Mouse (Mus musculus): Measurements from ENCODE around the gene Rbm38. TPM values are rescaled to one million over a fixed set of nuclear protein-coding genes. Genes with fewer than 3 reads are reported as not detected.

The Rbm38 gene
- polyA plus RNA-seq, 1 experiment from 2014 or later = 27.5 TPM

GRCm38 (mm10) chr2:173044198-173044970 lies 24.1 kb downstream of the Rbm38 start:
- CTCF ChIA-PET = interaction anchor here (1.3 kb wide), 1 partner anchor 8 kb away, joined by 3 read pairs; no protein-coding TSS in a partner anchor
- POLR2A ChIA-PET = interaction anchor here (1.3 kb wide), 1 partner anchor 16 kb away, joined by 3 read pairs; no protein-coding TSS in a partner anchor
- in situ Hi-C loops (cut with MboI; ENCODE audit: low pct_unique_long_range_greater_than_20kb) = no loop called here
- no peak for TF ChIP-seq CTCF (IDR thresholded peaks at IDR 0.05)
- H3K27me3 ChIP-seq = no peaks in the 10 kb centered on the region
- ATAC-seq = no peak
- DNase-seq (ENCODE audit: low read depth, low spot score) = no peak

DNA sequence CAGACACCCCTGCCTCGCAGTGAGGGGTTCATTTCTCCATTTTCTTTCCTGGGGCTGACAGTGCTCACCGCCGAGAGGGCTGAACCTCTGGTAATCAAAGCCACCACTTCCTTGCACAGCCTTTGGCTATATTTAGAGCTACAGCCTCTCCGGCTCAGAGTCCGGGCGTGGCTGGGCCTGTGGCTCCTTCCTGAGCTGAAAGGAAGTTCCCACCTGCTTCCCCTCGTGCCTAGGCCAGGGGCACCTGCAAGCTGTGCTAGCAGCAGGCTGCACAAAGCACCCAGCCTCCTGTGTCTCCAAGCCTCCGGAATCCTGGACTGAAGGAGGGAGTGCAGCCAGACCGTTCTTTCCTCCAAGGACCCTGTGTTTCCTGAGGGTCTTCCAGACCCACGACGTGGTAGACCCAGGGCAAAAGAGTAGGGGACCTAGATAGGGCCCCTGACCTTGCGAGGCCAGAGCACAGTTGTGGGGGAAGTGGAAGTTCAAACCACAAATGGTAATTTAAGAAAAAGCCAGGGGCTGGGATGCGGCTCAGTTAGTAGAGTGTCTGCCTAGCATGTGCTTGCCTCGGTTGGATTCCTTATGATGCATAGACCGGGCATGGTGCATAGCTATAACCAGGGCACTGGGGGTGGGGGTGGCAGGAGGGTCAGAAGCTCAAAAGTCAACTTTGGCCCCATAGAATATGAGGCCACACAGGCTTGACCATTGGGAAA lies 26.4 kb downstream of the Rbm38 start:
- in situ Hi-C loops (cut with MboI; ENCODE audit: low pct_unique_long_range_greater_than_20kb) = no loop called here
- POLR2A ChIA-PET = no interaction called here
- DNase-seq (ENCODE audit: low read depth, low spot score) (no peak), ATAC-seq (no peak)
- H3K27me3 ChIP-seq = no peaks in the 10 kb centered on the region
- CTCF ChIA-PET = interaction anchor here (0.9 to 1.0 kb wide), 2 partner anchors 11 to 14 kb away, joined by 3 read pairs; no protein-coding TSS in a partner anchor
- no peak for TF ChIP-seq CTCF (IDR thresholded peaks at IDR 0.05)

DNA sequence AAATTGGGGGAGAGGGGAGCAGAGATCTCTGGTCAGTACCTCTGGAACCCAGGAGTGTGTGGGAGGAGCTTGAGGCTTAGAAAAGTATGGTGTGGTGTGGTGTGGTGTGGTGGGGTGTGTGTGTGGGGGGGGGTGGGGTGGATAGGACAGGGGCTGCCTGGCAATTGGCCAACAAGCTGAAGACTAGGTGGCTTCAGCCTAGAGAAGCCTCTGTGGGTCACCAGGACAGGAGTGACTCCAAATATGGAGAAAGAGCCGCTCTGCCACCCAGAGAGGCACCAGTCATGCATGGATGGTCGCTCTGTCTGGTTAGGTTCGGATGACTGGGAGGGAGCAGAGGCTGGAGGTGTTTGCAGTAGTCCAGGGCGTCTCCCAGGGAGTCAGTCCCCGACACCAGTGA lies 27.2 kb downstream of the Rbm38 start:
- peak; percentile 76 for ATAC-seq

DNA sequence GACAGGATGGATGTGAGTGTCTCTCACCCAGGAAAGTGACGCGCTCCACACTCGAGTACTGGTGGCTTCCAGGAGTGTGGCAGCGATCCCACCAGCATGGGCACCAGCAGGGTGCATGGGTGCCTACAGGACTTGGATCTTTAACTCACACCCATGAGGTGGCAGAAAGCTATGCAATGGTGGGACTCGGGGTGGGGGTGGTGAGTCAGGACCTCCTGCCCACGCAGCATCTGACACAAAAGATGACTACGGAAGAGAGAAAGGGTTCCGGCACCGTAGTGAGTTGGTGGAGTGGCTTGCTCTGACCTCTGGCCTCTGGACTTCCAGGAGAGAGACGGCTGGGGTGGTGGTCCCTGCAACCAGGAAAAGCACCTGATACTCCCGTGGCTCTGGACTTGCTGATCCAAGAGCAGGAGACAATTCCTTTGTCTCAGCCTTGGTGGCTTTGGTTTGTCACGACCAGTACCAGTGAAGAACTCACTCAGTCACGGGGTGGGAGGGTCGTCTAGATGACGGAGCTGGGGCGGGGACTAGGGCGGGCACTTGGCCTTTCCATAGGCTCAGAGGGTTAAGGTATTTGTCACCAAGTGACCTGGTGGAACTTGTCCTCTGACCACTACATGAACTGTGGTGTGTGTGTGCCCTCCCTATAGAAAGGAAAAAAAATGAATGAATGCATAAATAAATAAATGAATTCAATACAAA lies 27.9 kb downstream of the Rbm38 start:
- no peaks in the 10 kb centered on the region for H3K27me3 ChIP-seq
- no peak for TF ChIP-seq CTCF (IDR thresholded peaks at IDR 0.05)
- in situ Hi-C loops (cut with MboI; ENCODE audit: low pct_unique_long_range_greater_than_20kb) = no loop called here
- no peak for DNase-seq (ENCODE audit: low read depth, low spot score)
- CTCF ChIA-PET = interaction anchor here (1.0 kb wide), 1 partner anchor 13 kb away, joined by 3 read pairs; no protein-coding TSS in a partner anchor
- POLR2A ChIA-PET = no interaction called here
- peak; percentile 5 for ATAC-seq

More for the DNA sequence above, 27.2 kb downstream of the Rbm38 start:
- POLR2A ChIA-PET = no interaction called here
- in situ Hi-C loops (cut with MboI; ENCODE audit: low pct_unique_long_range_greater_than_20kb) = no loop called here
- H3K27me3 ChIP-seq = no peaks in the 10 kb centered on the region
- DNase-seq (ENCODE audit: low read depth, low spot score) = peak; percentile 55
- CTCF ChIA-PET = no interaction called here
- TF ChIP-seq CTCF (IDR thresholded peaks at IDR 0.05) = no peak

DNA sequence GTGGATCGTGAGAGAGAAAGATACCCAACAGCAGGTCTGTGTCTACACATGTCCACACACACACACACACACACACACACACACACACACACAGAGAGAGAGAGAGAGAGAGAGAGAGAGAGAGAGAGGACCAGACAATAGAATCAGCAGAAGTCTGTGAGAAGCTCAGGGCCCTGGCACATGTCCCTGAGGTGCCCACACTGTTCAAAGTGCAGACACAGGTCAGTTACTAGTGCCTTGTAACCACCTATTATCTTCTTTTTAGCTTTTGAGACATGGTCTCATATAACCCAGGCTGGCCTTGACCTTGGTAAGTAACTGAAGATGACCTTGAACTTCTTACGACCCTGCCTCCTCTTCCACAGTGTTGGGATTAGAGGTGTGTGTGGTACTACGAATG lies 28.9 kb downstream of the Rbm38 start:
- no peak for ATAC-seq
- DNase-seq (ENCODE audit: low read depth, low spot score) = no peak
- in situ Hi-C loops (cut with MboI; ENCODE audit: low pct_unique_long_range_greater_than_20kb) = no loop called here
- POLR2A ChIA-PET = no interaction called here
- TF ChIP-seq CTCF (IDR thresholded peaks at IDR 0.05) = no peak
- H3K27me3 ChIP-seq = no peaks in the 10 kb centered on the region
- CTCF ChIA-PET = interaction anchor here (1.0 kb wide), 1 partner anchor 12 kb away, joined by 3 read pairs; no protein-coding TSS in a partner anchor

GRCm38 (mm10) chr2:173049817-173050216 lies 29.5 kb downstream of the Rbm38 start:
- no peak for TF ChIP-seq CTCF (IDR thresholded peaks at IDR 0.05)
- ATAC-seq = no peak
- ChIA-PET POLR2A (no interaction called here), CTCF (no interaction called here)
- no peak for DNase-seq (ENCODE audit: low read depth, low spot score)
- in situ Hi-C loops (cut with MboI; ENCODE audit: low pct_unique_long_range_greater_than_20kb) = no loop called here
- H3K27me3 ChIP-seq = no peaks in the 10 kb centered on the region

DNA sequence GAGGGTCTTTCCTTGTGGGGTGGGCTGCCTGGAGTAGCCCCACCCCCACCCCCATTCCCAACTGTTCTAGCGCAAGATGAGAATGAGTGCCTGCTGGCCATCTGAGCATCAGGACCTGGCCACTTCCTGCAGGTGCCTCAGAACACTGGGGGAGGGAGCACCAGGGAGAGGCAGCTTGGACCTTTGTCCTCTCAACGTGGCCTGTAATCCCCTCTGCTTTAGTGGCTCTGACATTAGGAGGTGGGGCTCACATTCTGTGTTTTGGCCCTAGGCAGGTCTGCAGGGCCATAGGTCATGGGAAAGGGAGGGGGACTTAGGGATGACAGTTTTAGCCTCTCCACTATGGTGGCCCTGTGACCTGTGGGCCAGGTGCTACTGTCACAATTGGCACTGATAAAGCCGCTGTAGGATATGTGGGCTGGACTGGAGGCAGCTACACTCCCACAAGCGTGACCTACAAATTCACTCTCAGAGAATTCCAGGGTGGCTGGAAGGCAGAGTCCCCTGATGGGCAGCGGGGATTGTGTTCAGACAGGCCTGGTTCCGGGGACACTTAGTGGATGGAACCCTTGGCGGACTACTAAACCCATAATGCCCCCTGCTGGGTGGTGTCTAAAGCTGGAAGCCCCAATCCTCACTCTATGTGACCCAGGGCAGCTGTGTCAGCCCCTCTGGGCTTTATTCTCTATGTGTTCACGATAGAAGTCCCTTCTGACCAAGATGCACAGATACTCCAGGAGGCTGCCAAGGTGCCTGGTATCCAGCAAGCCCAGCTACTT lies 30.5 kb downstream of the Rbm38 start:
- ATAC-seq = no peak
- in situ Hi-C loops (cut with MboI; ENCODE audit: low pct_unique_long_range_greater_than_20kb) = no loop called here
- CTCF ChIA-PET = no interaction called here
- POLR2A ChIA-PET = interaction anchor here (0.6 kb wide), 1 partner anchor 33 kb away, joined by 4 read pairs; no protein-coding TSS in a partner anchor
- no peak for DNase-seq (ENCODE audit: low read depth, low spot score)
- H3K27me3 ChIP-seq = no peaks in the 10 kb centered on the region
- no peak for TF ChIP-seq CTCF (IDR thresholded peaks at IDR 0.05)

- CTCF ChIA-PET = interaction anchor here (0.6 kb wide), 1 partner anchor 9 kb away, joined by 3 read pairs; no protein-coding TSS in a partner anchor
- no peaks in the 10 kb centered on the region for H3K27me3 ChIP-seq
- ATAC-seq (no peak), DNase-seq (ENCODE audit: low read depth, low spot score) (no peak)
- TF ChIP-seq CTCF (IDR thresholded peaks at IDR 0.05) = no peak
- in situ Hi-C loops (cut with MboI; ENCODE audit: low pct_unique_long_range_greater_than_20kb) = no loop called here
- POLR2A ChIA-PET = no interaction called here
Observed at GRCm38 (mm10) chr2:173052881-173053280, 32.6 kb downstream of the Rbm38 start.

DNA sequence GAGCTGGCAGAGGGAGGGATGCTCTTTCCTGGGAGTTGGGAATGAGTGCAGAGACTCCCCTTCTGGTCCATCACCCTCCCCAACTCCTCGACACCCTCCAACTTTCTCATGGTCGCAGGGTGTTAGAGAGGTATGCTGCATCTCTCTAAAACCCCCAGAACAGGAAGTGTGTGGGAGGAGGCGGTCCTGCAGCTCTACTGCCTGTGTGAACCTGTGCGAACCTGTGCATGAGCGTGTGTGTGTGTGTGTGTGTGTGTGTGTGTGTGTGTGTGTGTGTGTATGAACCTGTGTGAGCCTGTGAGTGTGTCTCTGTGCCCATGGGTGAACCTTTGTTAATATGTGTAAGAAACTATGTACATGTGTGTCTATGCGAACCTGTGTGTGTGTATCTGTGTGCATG lies 33.5 kb downstream of the Rbm38 start:
- in situ Hi-C loops (cut with MboI; ENCODE audit: low pct_unique_long_range_greater_than_20kb) = no loop called here
- ChIA-PET POLR2A (no interaction called here), CTCF (no interaction called here)
- no peak for DNase-seq (ENCODE audit: low read depth, low spot score)
- no peak for TF ChIP-seq CTCF (IDR thresholded peaks at IDR 0.05)
- no peaks in the 10 kb centered on the region for H3K27me3 ChIP-seq
- no peak for ATAC-seq

- TF ChIP-seq CTCF (IDR thresholded peaks at IDR 0.05) = no peak
- ATAC-seq (no peak), DNase-seq (ENCODE audit: low read depth, low spot score) (no peak)
- H3K27me3 ChIP-seq = no peaks in the 10 kb centered on the region
- ChIA-PET CTCF (no interaction called here), POLR2A (interaction anchor here (0.9 kb wide), 1 partner anchor 38 kb away, joined by 3 read pairs; no protein-coding TSS in a partner anchor)
- in situ Hi-C loops (cut with MboI; ENCODE audit: low pct_unique_long_range_greater_than_20kb) = no loop called here
Observed at GRCm38 (mm10) chr2:173056303-173056881, 36.1 kb downstream of the Rbm38 start.
